Mouse (Mus musculus): ENCODE data around the gene Trmt5.

DNA sequence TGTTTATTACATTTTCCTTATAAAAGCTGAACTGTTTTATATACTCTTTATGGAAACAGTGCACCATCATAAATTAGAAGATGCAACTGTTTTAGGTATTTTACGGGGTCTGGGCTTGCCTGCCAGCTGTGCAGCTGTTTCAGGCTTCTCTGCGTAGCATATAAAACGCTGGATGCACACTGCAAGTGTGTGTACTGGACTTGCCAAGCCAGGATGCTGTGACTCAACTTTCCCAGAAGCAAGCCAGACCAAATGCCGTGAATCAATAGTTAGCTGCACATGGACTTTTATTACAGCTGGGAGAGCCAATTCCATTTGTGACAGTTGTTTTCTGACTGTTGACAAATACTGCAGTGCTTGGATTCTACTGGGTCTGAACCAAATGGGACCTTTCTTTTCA lies 16.6 kb downstream of the Trmt5 start:
- TF ChIP-seq CTCF (IDR thresholded peaks at IDR 0.05; ENCODE audit: insufficient read depth, low read depth, low read length) (no peak), POLR2A (IDR thresholded peaks at IDR 0.05; ENCODE audit: insufficient read depth, low read depth, low read length) (no peak)

Data from olfactory bulb, adult 2 months (tissue).